Mouse (Mus musculus): Measurements from ENCODE around the gene Nol6.
A peak's percentile ranks its signal among the peaks of the same experiment; 100 is the strongest.

The Nol6 gene

GRCm38 (mm10) chr4:41118706-41119292 is 5.5 kb downstream of the Nol6 start:
- DNase-seq (ENCODE audit: low read depth, low spot score): peak; percentile 90

GRCm38 (mm10) chr4:41116817-41117216 is 7.4 kb downstream of the Nol6 start:
- DNase-seq (ENCODE audit: low read depth, low spot score): no peak

DNA sequence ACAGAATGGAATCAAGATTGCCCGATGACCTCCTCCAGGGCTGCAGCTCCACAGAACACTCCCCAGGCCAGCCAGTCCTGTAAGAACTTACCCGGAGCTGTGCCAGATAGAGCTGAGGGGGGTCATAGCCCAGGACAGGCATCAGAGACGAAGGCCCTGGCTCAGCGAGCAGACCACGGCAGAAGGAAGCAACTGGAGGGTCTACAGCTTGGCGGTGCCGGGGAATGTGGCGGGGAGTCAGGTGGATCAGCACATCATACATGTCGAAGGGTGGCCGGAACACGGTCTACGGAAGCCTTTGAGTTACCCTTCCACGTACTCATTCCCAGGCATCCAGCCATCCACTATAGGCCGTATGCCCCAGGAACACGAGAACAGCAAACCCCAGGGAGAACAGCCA is 8.5 kb downstream of the Nol6 start:
- no peak for DNase-seq (ENCODE audit: low read depth, low spot score)

GRCm38 (mm10) chr4:41115074-41115473 is 9.2 kb downstream of the Nol6 start:
- no peak for DNase-seq (ENCODE audit: low read depth, low spot score)

DNA sequence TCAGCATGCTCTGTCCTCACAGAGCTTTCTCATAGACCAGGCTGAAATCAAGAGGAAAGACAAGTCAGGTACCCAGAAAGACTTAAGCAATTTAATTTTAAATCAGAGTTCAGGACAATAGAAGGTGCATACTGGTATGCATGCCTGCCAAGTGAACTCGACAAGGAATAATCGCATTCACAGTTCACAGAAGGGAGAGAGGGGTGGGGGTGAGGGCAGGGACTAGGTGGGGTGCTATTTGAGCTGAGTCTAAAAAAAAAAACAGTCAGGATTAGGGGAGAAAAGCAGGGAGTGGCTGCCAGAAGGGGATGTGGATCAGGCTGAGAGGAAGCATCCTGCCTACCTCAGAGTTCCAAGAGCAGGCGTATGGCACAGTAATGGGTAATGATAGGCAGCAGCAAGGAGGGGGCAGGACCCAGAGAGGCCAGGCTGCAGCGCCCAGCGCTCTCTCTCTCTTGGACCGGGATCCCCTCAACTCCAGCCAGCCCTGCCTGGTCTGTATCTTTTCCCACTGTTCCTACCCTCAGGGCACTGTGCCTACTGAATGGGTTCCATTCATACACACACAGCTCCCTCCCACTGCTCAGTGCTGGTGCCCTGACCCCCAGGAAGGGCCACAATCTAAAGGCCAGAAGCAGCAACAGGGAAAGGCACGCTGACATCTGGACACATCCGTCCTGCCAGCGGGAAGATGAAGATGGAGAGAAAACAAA is 9.7 kb downstream of the Nol6 start:
- DNase-seq (ENCODE audit: low read depth, low spot score): no peak

DNA sequence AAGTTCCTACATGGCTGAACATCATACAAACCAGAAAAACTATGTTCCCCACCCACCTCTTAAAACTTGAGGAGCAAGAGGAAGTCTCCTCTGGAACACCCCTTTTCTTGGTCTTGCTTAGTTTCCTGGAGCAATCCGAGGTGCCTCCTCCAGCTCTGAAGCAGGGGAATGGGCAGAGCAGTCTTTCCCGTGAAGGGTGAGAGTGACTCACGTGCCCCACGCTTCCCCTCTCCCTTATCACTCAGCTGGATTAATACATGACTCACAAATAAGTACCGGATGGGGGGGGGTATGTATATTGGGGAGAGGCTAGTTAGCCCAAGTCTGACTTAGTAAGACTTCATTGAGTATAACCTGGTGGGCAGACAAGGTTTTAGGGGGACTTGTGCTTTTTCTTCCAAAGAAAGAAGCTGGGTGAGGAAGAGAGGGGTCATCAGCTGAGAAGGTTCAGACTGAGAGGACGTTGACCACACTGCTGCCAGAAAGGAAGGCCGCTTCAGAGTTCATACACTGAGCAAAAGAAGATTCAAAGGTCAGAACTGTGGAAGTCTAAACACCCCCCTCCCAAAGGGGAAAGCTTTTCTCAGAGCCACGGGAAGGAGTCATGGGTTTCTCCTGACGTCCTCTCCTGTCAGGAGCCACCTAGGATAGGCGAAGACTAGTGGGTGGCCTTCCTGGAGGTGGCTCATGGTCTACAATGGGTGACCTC is 15.4 kb downstream of the Nol6 start:
- DNase-seq (ENCODE audit: low read depth, low spot score): no peak

DNA sequence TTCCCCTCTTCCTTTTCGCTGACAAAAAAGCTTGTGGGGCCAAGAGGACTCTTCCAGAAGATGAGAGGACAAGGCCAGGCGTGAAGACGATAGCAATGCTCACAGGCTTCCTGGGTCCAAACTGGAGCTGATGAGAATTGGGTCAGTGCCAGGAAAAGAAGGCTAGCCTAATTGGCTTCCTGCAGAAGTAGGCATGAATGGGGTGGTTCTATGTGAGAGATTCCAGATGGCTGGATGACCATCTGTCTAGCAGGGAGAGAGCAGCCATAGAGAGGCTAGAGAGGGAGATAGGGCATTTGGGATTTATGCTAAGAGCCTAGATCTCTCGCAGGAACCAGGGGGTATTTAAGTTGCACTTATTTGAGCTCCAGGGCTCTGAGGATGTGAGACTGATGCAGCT is 16.8 kb downstream of the Nol6 start:
- DNase-seq (ENCODE audit: low read depth, low spot score): no peak

GRCm38 (mm10) chr4:41102901-41103300 is 21.4 kb downstream of the Nol6 start:
- DNase-seq (ENCODE audit: low read depth, low spot score): no peak

- DNase-seq (ENCODE audit: low read depth, low spot score): peak; percentile 89
Measured at GRCm38 (mm10) chr4:41100986-41101385, 23.3 kb downstream of the Nol6 start.

GRCm38 (mm10) chr4:41098577-41098951 is 25.7 kb downstream of the Nol6 start:
- peak; percentile 77 for DNase-seq (ENCODE audit: low read depth, low spot score)

DNA sequence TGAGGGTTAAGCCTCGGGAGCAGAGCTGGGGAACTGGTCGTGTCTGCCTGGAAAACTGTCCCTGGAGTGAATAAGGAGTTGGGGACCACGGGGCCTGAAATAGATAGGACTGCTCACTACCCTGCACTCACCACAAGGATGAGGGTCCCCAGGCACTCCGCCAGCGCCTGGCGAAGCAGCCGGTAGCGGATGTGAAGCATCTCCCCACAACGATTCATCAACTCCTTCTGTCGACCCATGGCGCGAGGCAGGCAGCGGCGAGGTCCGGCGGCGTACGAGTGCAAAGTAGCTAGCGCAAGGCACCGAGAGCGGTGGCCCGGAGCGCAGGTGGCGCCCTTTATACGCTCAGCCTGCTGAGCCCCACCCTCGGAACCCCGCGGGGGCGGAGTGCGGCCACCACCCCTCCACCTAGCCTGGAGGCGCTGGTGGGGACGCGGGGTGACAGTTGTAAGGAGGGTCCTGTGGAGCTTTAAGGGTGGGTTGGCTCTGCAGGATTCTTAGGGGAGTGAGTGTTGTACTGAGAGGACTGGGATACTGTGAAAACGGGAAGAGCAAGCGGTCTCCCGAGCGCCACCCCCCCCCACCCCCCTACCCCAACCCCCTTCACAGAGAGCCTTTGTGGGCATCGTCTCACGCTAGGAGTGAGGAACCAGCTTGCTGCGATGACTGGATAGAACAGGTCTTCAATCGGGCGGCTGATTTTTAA is 26.2 kb downstream of the Nol6 start, which contains the start of gene Aqp3:
Aqp3 (minus strand) TSS at position 313 of the 706 bp plus-strand sequence.
- peak; percentile 86 for DNase-seq (ENCODE audit: low read depth, low spot score)

DNA sequence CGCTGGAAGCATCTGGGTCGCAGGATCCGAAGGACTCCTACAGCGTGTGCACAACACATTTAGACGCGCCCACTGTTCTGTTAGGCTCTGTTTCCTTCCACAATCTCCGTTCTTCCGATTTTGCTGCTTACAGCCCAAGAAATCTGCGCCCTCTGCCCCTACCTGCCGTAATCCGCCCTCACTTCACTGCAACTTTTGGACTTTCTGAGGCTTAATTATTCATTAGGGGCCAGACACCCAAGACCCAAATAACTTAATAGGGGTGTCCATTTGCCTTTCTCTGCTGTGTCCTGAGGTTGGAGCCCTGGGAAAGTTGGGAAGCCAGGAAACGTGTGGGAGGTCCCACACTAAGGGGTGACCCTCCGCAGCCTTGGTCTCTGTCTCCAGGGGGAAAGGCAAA is 26.9 kb downstream of the Nol6 start:
- DNase-seq (ENCODE audit: low read depth, low spot score): no peak

GRCm38 (mm10) chr4:41096794-41097193 is 27.5 kb downstream of the Nol6 start:
- no peak for DNase-seq (ENCODE audit: low read depth, low spot score)

- DNase-seq (ENCODE audit: low read depth, low spot score): no peak
Measured at GRCm38 (mm10) chr4:41096169-41096568, 28.1 kb downstream of the Nol6 start.

DNA sequence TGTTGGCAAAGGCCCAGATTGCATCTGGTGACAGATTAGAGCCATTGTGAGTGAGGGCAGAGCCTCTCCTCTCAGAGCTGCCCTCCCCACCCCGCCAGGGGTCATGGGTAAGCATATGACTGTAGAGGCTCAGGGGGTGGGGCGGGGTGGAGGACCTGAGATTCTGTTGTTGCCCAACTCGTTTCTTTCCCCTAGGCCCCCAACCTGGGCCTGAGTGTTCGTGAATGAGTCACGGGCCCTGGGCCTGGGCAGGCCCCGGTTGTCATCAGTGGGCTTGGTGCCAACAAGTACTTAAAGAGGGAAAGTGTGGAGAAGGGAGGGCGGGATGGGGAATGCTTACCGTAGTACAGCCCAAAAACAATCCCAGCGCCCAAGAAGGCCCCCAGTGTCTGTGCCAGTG is 29.9 kb downstream of the Nol6 start:
- no peak for DNase-seq (ENCODE audit: low read depth, low spot score)

GRCm38 (mm10) chr4:41092958-41093357 is 31.3 kb downstream of the Nol6 start:
- DNase-seq (ENCODE audit: low read depth, low spot score): no peak

DNA sequence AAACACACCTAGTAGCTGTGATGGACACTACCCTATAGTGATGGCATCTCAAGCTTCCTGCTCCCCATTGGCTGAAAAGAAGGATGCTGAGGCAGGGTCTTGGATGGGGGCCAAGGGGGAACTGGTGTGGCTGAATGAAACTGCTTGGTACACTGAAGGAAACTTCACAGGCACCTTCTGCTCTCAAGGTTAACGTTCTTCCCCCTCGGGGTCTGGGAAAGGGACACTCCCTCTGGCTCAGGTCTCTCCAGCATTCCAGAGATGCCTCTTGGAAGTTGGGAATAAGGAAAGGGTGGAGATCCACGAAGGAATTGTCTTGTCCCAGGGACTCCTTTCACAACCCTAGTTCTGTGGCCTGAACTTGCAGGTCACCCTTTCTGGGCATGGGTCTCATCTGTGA is 32.9 kb downstream of the Nol6 start:
- DNase-seq (ENCODE audit: low read depth, low spot score): peak; percentile 93

DNA sequence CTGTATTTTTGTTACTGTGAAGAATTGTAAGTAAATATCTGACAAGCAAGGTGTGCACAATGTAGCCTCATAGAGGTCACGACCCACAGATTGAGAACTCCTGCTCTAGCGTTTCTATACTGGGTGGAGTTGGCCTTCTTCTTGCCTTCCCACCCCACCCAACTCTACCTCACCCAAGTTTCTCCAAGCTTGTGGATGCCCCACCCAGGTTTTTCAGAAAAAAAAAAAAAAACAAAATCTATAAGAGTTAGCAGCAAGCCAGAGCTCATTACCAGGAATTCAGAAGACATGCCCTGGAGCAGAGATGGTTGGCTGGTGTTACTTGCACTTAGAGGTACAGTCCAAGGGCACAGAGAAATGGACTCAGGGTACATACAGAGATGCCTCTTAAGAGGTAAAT is 34.5 kb downstream of the Nol6 start:
- DNase-seq (ENCODE audit: low read depth, low spot score): no peak

DNA sequence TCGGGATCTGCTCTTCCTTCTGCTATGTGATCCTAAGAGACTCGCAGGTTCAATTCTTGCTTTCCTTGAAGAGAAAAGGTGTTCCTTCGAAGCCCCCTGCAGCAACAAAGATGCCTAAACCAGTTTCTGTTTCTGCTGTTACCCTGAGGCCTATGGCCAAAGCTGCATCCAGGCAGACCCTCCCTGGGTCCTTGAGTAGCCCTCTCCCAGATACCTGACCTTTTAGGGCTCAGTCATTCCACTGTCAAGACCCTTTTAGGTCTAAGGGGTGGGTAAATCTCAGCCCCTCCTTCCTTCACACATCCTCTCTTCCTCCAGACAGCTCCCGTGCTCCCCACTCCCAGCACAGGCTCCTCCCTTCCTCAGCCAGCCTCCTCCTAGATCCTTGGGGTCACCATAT is 35.1 kb downstream of the Nol6 start:
- no peak for DNase-seq (ENCODE audit: low read depth, low spot score)

DNA sequence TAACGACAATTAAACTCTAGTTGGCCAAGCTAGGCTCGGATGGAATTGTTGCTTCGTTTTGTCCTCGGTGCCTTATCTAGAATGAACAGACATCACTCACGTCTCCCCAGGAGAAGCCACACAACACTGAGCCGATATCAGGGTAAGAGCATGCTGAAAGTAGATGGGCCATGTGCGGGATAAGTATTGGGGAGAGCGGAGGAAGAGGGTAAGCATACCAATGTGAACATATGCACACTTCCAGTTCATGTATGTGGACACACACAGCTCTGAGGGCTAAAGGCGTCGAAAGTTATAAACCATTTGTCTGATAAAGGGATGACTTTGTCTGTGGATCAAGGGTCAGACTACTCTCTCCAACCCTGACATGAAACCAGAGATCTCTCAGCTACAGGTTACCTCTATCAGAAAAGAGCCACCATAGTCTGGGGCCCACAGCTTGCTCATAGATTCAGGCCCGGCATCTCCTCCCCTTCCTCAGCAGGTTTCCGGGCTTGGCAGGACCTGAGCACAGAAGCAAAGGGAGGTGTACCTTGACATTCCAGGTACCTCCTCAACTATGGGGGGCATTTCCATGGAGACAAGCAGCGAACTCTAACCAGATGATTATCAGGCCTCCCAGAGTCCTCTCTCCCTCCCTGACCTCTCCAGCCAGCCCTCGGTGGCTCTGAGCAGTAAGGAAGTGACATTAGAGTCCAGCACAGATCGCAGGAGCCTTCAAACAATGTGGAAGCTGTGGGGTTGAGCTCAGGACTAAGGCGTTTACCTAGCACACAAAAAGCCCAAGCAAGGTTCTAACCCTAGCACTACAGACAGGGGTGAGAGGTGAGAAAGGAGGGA is 36.6 kb downstream of the Nol6 start:
- DNase-seq (ENCODE audit: low read depth, low spot score): no peak

- DNase-seq (ENCODE audit: low read depth, low spot score): peak; percentile 73
Measured at GRCm38 (mm10) chr4:41086947-41087346, 37.3 kb downstream of the Nol6 start.

Data from ZHBTc4 (cell line).